Mouse (Mus musculus): ENCODE data around the gene Kif27. TPM values are rescaled to one million over a fixed set of nuclear protein-coding genes. Genes with fewer than 3 reads are reported as not detected.

Kif27 gene
- polyA plus RNA-seq, 1 experiment = 0.32 TPM

DNA sequence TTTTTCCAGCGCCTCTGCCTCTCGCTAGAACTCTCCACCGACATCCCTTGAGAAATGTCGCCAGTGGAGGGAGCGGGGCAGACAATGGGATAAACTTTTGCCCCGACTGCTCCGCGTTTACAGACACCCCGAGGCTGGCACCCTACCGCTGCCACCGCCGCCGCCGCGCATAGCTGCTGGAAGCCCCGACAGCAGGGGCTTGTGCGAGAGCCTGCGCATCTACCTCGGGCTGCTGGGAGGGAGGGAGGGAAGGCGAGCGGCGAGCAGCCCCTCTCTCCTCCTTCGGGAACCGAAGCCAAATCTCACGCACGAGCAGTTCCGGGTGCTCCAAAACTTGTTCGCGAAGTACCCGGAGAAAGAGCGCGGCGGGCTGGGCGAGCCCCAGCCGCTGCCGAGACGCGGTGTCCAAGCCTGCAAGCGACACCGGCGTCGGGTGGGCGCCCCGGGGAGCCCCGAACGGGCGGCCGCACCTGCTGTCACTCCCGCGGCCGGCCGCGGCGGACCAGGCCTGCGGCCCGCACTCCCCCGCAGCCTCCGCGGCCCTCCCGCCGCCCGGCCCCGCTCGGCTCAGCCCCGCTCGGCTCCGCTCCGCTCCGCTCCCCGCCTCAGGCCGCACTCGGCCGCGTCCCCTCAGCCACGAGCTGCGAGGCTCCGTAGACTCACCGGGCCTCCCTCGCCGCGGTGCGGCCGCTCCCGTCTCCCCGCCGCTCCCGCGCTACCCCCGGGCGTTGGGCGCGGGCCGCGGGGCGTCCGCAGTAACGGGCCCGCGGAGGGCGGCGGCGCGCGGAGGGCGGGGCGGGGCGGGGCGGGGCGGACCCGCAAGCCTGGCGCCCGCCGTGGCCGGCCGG, 85.3 kb downstream of the Kif27 start:
- WGBS = 2% methylated on average over 99 of the region's 115 CpGs
- Histone ChIP-seq H3K27ac (ENCODE audit: insufficient read depth, low read depth, low read length) (no peak overlapping the region), H3K4me1 (ENCODE audit: control insufficient read depth, insufficient read depth, insufficient read length, low read length) (peaks cover 4% of the 10 kb centered on the region), H3K27me3 (ENCODE audit: control insufficient read depth, insufficient read depth, low read length) (peaks cover 19% of the 10 kb centered on the region), H3K36me3 (ENCODE audit: control insufficient read depth, insufficient read depth, low read length) (no peaks in the 10 kb centered on the region), H3K4me3 (ENCODE audit: low read depth, low read length) (peak overlapping the region; percentile 98)
- TF ChIP-seq POLR2A (IDR thresholded peaks at IDR 0.05; ENCODE audit: low read depth, low read length) (no peak), CTCF (IDR thresholded peaks at IDR 0.05; ENCODE audit: extremely low read depth, insufficient read length, insufficient replicate concordance, low read depth, low read length) (no peak)

DNA sequence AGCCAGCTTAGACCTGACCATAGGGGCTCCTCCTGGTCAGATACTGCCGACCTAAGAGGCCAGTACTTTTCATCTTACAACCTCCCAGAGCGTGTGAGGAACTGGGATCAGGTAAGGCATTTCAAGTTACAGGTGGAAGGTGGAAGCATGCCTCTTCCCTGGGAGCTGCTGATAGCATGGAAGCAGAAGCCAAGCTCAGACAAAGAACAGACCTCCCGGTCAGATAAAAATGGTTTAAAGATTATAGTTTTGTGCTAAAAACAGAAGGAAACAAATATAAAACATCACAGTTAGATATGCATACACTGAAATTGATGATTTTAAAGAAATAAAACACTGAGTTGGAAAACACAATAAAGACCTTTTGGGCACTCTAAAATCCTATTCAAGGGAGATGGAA, 92.1 kb downstream of the Kif27 start:
- TF ChIP-seq CTCF (IDR thresholded peaks at IDR 0.05; ENCODE audit: extremely low read depth, insufficient read length, insufficient replicate concordance, low read depth, low read length) (no peak), POLR2A (IDR thresholded peaks at IDR 0.05; ENCODE audit: low read depth, low read length) (no peak)
- Histone ChIP-seq H3K4me1 (ENCODE audit: control insufficient read depth, insufficient read depth, insufficient read length, low read length) (no peaks in the 10 kb centered on the region), H3K36me3 (ENCODE audit: control insufficient read depth, insufficient read depth, low read length) (no peaks in the 10 kb centered on the region), H3K27ac (ENCODE audit: insufficient read depth, low read depth, low read length) (no peak overlapping the region), H3K27me3 (ENCODE audit: control insufficient read depth, insufficient read depth, low read length) (no peaks in the 10 kb centered on the region), H3K4me3 (ENCODE audit: low read depth, low read length) (no peak overlapping the region)
- 80% methylated on average over 3 of the region's 3 CpGs for WGBS

DNA sequence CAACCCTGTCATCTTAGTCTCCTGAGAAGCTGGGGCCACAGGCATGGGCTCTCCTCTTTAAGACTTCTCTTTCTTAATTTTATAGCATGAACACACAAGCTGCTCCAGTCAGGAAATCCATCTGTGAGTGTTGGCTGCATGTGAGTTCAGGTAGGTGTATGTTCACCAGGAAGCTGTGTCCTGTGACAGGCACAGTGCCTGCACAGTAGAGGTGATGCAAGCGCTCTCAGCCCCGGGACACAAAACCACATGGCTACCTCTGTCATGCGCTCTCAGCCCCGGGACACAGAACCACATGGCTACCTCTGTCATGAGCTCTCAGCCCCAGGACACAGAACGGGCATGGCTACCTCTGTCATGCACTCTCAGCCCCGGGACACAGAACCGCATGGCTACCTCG, 95.4 kb downstream of the Kif27 start:
- no peak overlapping the region for H3K4me3 ChIP-seq (ENCODE audit: low read depth, low read length)
- 89% methylated on average over 8 of the region's 8 CpGs for WGBS
- no peaks in the 10 kb centered on the region for H3K27me3 ChIP-seq (ENCODE audit: control insufficient read depth, insufficient read depth, low read length)
- H3K36me3 ChIP-seq (ENCODE audit: control insufficient read depth, insufficient read depth, low read length) = 0 out of 2 replicates have a peak, but pooled peaks cover 2% of the 10 kb centered on the region
- no peaks in the 10 kb centered on the region for H3K4me1 ChIP-seq (ENCODE audit: control insufficient read depth, insufficient read depth, insufficient read length, low read length)
- no peak overlapping the region for H3K27ac ChIP-seq (ENCODE audit: insufficient read depth, low read depth, low read length)
- TF ChIP-seq CTCF (IDR thresholded peaks at IDR 0.05; ENCODE audit: extremely low read depth, insufficient read length, insufficient replicate concordance, low read depth, low read length) (no peak), POLR2A (IDR thresholded peaks at IDR 0.05; ENCODE audit: low read depth, low read length) (no peak)

DNA sequence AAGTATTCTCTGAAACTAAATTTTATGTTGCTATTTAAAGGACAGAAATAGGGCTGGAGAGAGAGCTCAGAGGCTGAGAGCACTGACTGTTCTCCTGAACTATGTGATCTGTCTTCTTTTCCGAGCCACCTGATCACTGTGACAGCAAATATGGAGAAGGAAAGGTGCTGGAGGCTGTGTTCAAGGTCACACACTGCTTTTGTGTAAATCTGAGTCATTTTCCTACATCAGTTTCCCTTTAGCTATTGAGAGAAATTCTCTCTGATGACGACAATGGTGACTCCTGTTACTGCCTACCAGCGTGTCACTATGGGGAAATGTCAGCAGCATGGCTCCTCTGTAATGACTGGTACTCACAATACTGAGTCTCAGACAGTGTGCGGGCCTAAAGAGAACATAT, 97.2 kb downstream of the Kif27 start:
- Histone ChIP-seq H3K27ac (ENCODE audit: insufficient read depth, low read depth, low read length) (no peak overlapping the region), H3K27me3 (ENCODE audit: control insufficient read depth, insufficient read depth, low read length) (no peaks in the 10 kb centered on the region), H3K4me3 (ENCODE audit: low read depth, low read length) (no peak overlapping the region), H3K4me1 (ENCODE audit: control insufficient read depth, insufficient read depth, insufficient read length, low read length) (no peaks in the 10 kb centered on the region), H3K36me3 (ENCODE audit: control insufficient read depth, insufficient read depth, low read length) (0 out of 2 replicates have a peak, but pooled peaks cover 2% of the 10 kb centered on the region)
- TF ChIP-seq CTCF (IDR thresholded peaks at IDR 0.05; ENCODE audit: extremely low read depth, insufficient read length, insufficient replicate concordance, low read depth, low read length) (no peak), POLR2A (IDR thresholded peaks at IDR 0.05; ENCODE audit: low read depth, low read length) (no peak)
- WGBS = 87% methylated on average over 4 of the region's 4 CpGs

DNA sequence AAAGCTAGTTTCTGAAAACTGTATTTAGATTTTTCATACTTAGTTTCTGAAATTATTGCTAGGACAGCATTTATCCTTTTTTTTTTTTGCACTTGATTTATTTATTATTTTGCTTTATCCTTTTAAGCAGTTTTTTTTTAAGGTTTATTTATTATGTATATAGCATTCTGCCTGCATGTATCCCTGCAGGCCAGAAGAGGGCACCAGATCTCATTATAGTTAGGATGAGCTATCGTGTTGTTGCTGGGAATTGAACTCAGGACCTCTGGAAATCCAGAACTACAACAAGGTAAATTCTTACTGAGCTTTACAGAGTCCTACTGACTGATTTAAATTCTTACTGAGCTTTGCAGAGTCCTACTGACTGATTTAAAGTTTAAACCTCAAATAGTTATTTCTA, 105.7 kb downstream of the Kif27 start:
- WGBS = 92% methylated on average over 1 of the region's 1 CpGs
- Histone ChIP-seq H3K4me3 (ENCODE audit: low read depth, low read length) (no peak overlapping the region), H3K4me1 (ENCODE audit: control insufficient read depth, insufficient read depth, insufficient read length, low read length) (no peaks in the 10 kb centered on the region), H3K27me3 (ENCODE audit: control insufficient read depth, insufficient read depth, low read length) (no peaks in the 10 kb centered on the region), H3K36me3 (ENCODE audit: control insufficient read depth, insufficient read depth, low read length) (peaks cover 1% of the 10 kb centered on the region; the same call in 1 of the 2 replicates), H3K27ac (ENCODE audit: insufficient read depth, low read depth, low read length) (no peak overlapping the region)
- TF ChIP-seq CTCF (IDR thresholded peaks at IDR 0.05; ENCODE audit: extremely low read depth, insufficient read length, insufficient replicate concordance, low read depth, low read length) (no peak), POLR2A (IDR thresholded peaks at IDR 0.05; ENCODE audit: low read depth, low read length) (no peak)

DNA sequence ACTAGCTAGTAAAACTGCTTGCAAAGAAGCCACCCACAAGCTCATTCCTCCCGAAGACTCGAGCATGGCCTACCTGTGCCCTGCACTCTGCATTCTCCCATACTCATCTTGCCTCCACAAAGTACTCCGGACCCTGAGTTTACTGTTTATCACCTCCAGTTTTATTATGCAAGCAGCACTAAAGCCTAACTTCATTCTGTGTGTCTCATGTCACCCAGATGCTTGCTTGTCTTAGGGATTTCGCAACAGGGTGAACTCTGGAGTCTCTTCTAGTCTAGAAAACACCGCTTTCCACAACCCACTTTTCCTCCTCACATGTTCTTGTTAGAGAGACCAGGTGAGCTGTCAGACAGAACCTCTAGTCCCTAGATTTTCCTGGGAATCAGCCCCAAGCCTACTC, 110.0 kb downstream of the Kif27 start:
- no peak for TF ChIP-seq CTCF (IDR thresholded peaks at IDR 0.05; ENCODE audit: extremely low read depth, insufficient read length, insufficient replicate concordance, low read depth, low read length)
- TF ChIP-seq POLR2A (IDR thresholded peaks at IDR 0.05; ENCODE audit: low read depth, low read length) = no peak
- H3K4me1 ChIP-seq (ENCODE audit: control insufficient read depth, insufficient read depth, insufficient read length, low read length) = no peaks in the 10 kb centered on the region
- H3K4me3 ChIP-seq (ENCODE audit: low read depth, low read length) = no peak overlapping the region
- no peaks in the 10 kb centered on the region for H3K27me3 ChIP-seq (ENCODE audit: control insufficient read depth, insufficient read depth, low read length)
- WGBS = 68% methylated on average over 5 of the region's 5 CpGs
- no peaks in the 10 kb centered on the region; the same call in 1 of the 2 replicates for H3K36me3 ChIP-seq (ENCODE audit: control insufficient read depth, insufficient read depth, low read length)
- H3K27ac ChIP-seq (ENCODE audit: insufficient read depth, low read depth, low read length) = no peak overlapping the region

Other genes with a start within 250 kb of the Kif27 start
- 0.33 and 0.43 TPM in 2 replicates for gene Klhl3, start 245.5 kb downstream of the Kif27 start, polyA plus RNA-seq (2012; rRNA removed)
- 44.5 and 94.1 TPM in 2 replicates for gene Hnrnpa0, start 230.6 kb downstream of the Kif27 start, polyA plus RNA-seq (2012; rRNA removed)
- gene Idnk, start 201.5 kb downstream of the Kif27 start, polyA plus RNA-seq (2012; rRNA removed) = 7.9 and 18.1 TPM in 2 replicates
- 62.3 and 118 TPM in 2 replicates for gene Ubqln1, start 143.5 kb downstream of the Kif27 start, polyA plus RNA-seq (2012; rRNA removed)
- 0.38 and 1.0 TPM in 2 replicates for gene Gkap1, start 83.4 kb downstream of the Kif27 start, polyA plus RNA-seq (2012; rRNA removed)
- gene 2210016F16Rik, start 26.1 kb upstream of the Kif27 start, polyA plus RNA-seq (2012; rRNA removed) = 44.2 and 171 TPM in 2 replicates
- gene Rmi1, start 43.1 kb upstream of the Kif27 start, polyA plus RNA-seq (2012; rRNA removed) = 2.8 and 5.5 TPM in 2 replicates
- 36.9 and 97.8 TPM in 2 replicates for gene Hnrnpk, start 44.2 kb upstream of the Kif27 start, polyA plus RNA-seq (2012; rRNA removed)